Mouse (Mus musculus): ENCODE measurements around the gene St3gal6.

GRCm38 (mm10) chr16:58453820-58454219 is 70.2 kb downstream of the St3gal6 start:
- TF ChIP-seq USF1 (IDR thresholded peaks at IDR 0.05; ENCODE audit: low read depth) (no peak), MAX (IDR thresholded peaks at IDR 0.05) (no peak), CTCF (IDR thresholded peaks at IDR 0.05; ENCODE audit: control insufficient read depth, insufficient read depth, insufficient read length) (no peak), MYOD1 (IDR thresholded peaks at IDR 0.05; ENCODE audit: control insufficient read depth, insufficient read length, low read depth) (no peak), MYOG (IDR thresholded peaks at IDR 0.05; ENCODE audit: control insufficient read depth, extremely low read depth, insufficient read length) (no peak), CEBPB (IDR thresholded peaks at IDR 0.05; ENCODE audit: low read depth) (no peak), FOSL1 (IDR thresholded peaks at IDR 0.05; ENCODE audit: insufficient read depth, low read length, poor library complexity, severe bottlenecking) (no peak)
